Mouse (Mus musculus) MEL (cell line): ENCODE data around the gene Adprm. TPM values are rescaled to one million over a fixed set of nuclear protein-coding genes. Genes with fewer than 3 reads are reported as not detected.
A peak's percentile ranks its signal among the peaks of the same experiment; 100 is the strongest.

Source experiments
- DNase-seq: peaks from one replicate; pipeline ENCODE4 v3.0.0; 2011; ENCODE audit warnings: low read depth, low spot score
- H3K27ac ChIP-seq: 2 replicates; pipeline ENCODE4 v1.5.1; 2012; ENCODE audit warnings: low read depth, mild to moderate bottlenecking, control low read depth, low read length, moderate library complexity; ENCODE audit not compliant: control insufficient read depth
- H3K27me3 ChIP-seq, 2 experiments: fragments of 150-350 bp in 1 of 2; sonication (generic) in 1 of 2; 2 replicates each; pipeline ENCODE4 v1.6.1; 2012; ENCODE audit warnings: low read length in 2 of 2, mild to moderate bottlenecking in 2 of 2, improper control_type of control experiment in 1 of 2, moderate library complexity in 1 of 2; ENCODE audit not compliant: insufficient read depth in 2 of 2, control insufficient read depth in 1 of 2
- H3K36me3 ChIP-seq, 2 experiments: 2 replicates each; pipeline ENCODE4 v1.6.1; 2012 to 2014; ENCODE audit warnings: low read length in 2 of 2, improper control_type of control experiment in 1 of 2, inconsistent platforms in 1 of 2, mild to moderate bottlenecking in 1 of 2; ENCODE audit not compliant: insufficient read depth in 2 of 2, control insufficient read depth in 1 of 2
- H3K4me1 ChIP-seq, 2 experiments: fragments of 150-350 bp in 1 of 2; sonication (generic) in 1 of 2; 2 replicates each; pipeline ENCODE4 v1.6.1; 2012; ENCODE audit warnings: low read length in 2 of 2, improper control_type of control experiment in 1 of 2, mild to moderate bottlenecking in 1 of 2; ENCODE audit not compliant: insufficient read depth in 2 of 2, control insufficient read depth in 1 of 2
- H3K4me3 ChIP-seq, 2 experiments: fragments of 150-350 bp in 1 of 2; sonication (generic) in 1 of 2; 2 replicates each; pipeline ENCODE4 v1.5.1; 2012; ENCODE audit warnings: low read depth in 2 of 2, low read length in 2 of 2, mild to moderate bottlenecking in 2 of 2, moderate library complexity in 2 of 2, control low read depth in 1 of 2, improper control_type of control experiment in 1 of 2; ENCODE audit not compliant: control insufficient read depth in 1 of 2, insufficient read depth in 1 of 2
- H3K79me2 ChIP-seq: 2 replicates; pipeline ENCODE4 v1.6.1; 2012; ENCODE audit warnings: mild to moderate bottlenecking, low read length, moderate library complexity; ENCODE audit not compliant: control insufficient read depth, poor library complexity, insufficient read depth
- H3K9ac ChIP-seq: 2 replicates; pipeline ENCODE4 v1.6.1; 2012; ENCODE audit warnings: low read depth, mild to moderate bottlenecking, control low read depth, low read length, moderate library complexity; ENCODE audit not compliant: control insufficient read depth, poor library complexity, severe bottlenecking
- H3K9me3 ChIP-seq: fragments of 150-350 bp; sonication (generic); replicated peaks from 2 replicates; pipeline ENCODE4 v1.6.1; 2012; ENCODE audit warnings: mild to moderate bottlenecking, low read length, improper control_type of control experiment, moderate library complexity; ENCODE audit not compliant: insufficient read depth
- BHLHE40 ChIP-seq: IDR thresholded peaks from 2 replicates; pipeline ENCODE4 v1.6.1; 2012; ENCODE audit warnings: low read depth, mild to moderate bottlenecking, inconsistent platforms, low read length, improper control_type of control experiment, borderline replicate concordance
- CTCF ChIP-seq, 3 experiments: IDR thresholded peaks in 2 of 3; conservative IDR thresholded peaks in 1 of 3; 2 replicates each; pipeline ENCODE4 v1.5.1; 2011 to 2012; ENCODE audit warnings: low read length in 3 of 3, low read depth in 2 of 3, mild to moderate bottlenecking in 2 of 3, improper control_type of control experiment in 1 of 3, inconsistent platforms in 1 of 3, mixed read lengths in 1 of 3, moderate library complexity in 1 of 3; ENCODE audit not compliant: control insufficient read depth in 1 of 3, insufficient read depth in 1 of 3, poor library complexity in 1 of 3, severe bottlenecking in 1 of 3
- ETS1 ChIP-seq: IDR thresholded peaks from 2 replicates; pipeline ENCODE4 v1.6.1; 2012; ENCODE audit warnings: low read depth, mild to moderate bottlenecking, inconsistent platforms, low read length, improper control_type of control experiment, moderate library complexity
- GATA1 ChIP-seq: IDR thresholded peaks from 2 replicates; pipeline ENCODE4 v1.6.1; 2011; ENCODE audit warnings: low read depth, low read length, improper control_type of control experiment
- JUND ChIP-seq: IDR thresholded peaks from 2 replicates; pipeline ENCODE4 v1.6.1; 2011; ENCODE audit warnings: low read depth, mild to moderate bottlenecking, improper control_type of control experiment, low read length
- KAT2A ChIP-seq: conservative IDR thresholded peaks from 2 replicates; pipeline ENCODE4 v1.6.1; 2012; ENCODE audit warnings: low read depth, low read length, improper control_type of control experiment, inconsistent platforms
- MAFK ChIP-seq: IDR thresholded peaks from 2 replicates; pipeline ENCODE4 v1.6.1; 2011; ENCODE audit warnings: low read depth, mild to moderate bottlenecking, low read length, improper control_type of control experiment, borderline replicate concordance
- MAZ ChIP-seq: IDR thresholded peaks from 2 replicates; pipeline ENCODE4 v1.6.1; 2012; ENCODE audit warnings: low read depth, mild to moderate bottlenecking, inconsistent platforms, low read length, improper control_type of control experiment
- MXI1 ChIP-seq: IDR thresholded peaks from 2 replicates; pipeline ENCODE4 v1.6.1; 2011; ENCODE audit warnings: mild to moderate bottlenecking, low read depth, low read length, improper control_type of control experiment
- POLR2A ChIP-seq, 2 experiments: IDR thresholded peaks; 2 replicates each; pipeline ENCODE4 v1.6.1; 2011 to 2012; ENCODE audit warnings: low read length in 2 of 2, mild to moderate bottlenecking in 2 of 2, control low read depth in 1 of 2, improper control_type of control experiment in 1 of 2, low read depth in 1 of 2, moderate library complexity in 1 of 2; ENCODE audit not compliant: control insufficient read depth in 1 of 2, insufficient read depth in 1 of 2, poor library complexity in 1 of 2
- TAL1 ChIP-seq: IDR thresholded peaks from 2 replicates; pipeline ENCODE4 v1.6.1; 2012; ENCODE audit warnings: mild to moderate bottlenecking, inconsistent platforms, low read length, moderate library complexity, mixed read lengths
- TBP ChIP-seq: IDR thresholded peaks from 2 replicates; pipeline ENCODE4 v1.8.0; 2011; ENCODE audit warnings: low read depth, low read length, improper control_type of control experiment
- USF1 ChIP-seq: IDR thresholded peaks from 2 replicates; pipeline ENCODE4 v1.6.1; 2014; ENCODE audit warnings: low read depth, mild to moderate bottlenecking, inconsistent platforms, low read length, improper control_type of control experiment, moderate library complexity
- USF2 ChIP-seq, 2 experiments: IDR thresholded peaks; 2 replicates each; pipeline ENCODE4 v1.6.1; 2011 to 2012; ENCODE audit warnings: improper control_type of control experiment in 2 of 2, low read length in 2 of 2, borderline replicate concordance in 1 of 2, inconsistent platforms in 1 of 2, low read depth in 1 of 2, mild to moderate bottlenecking in 1 of 2; ENCODE audit not compliant: insufficient read depth in 1 of 2
- ZNF384 ChIP-seq: IDR thresholded peaks from 2 replicates; pipeline ENCODE4 v1.6.1; 2012; ENCODE audit warnings: low read depth, mild to moderate bottlenecking, inconsistent platforms, low read length, improper control_type of control experiment
- polyA plus RNA-seq, 2 experiments: library from polyadenylated mRNA; stranded (reverse) in 1 of 2; unstranded in 1 of 2; fragments of >175 nt in 1 of 2; fragments of >200 nt in 1 of 2; gene quantifications; 2 replicates each; pipeline versions ENCODE4 v1.2.1 to v1.2.4; 2012; ENCODE audit warnings: low replicate concordance in 2 of 2, low read depth in 1 of 2; ENCODE audit not compliant: insufficient read length in 2 of 2, insufficient read depth in 1 of 2, missing spikeins in 1 of 2
- total RNA-seq: library from RNA; depleted of rRNA; stranded (reverse); fragments of 300-350 nt; gene quantifications from 2 replicates; pipeline ENCODE4 v1.2.3, GENCODE M21; 2012

The Adprm gene
- total and polyA plus RNA-seq, 3 experiments = 19.7 to 531 (median 23.0) TPM

GRCm38 (mm10) chr11:67083239-67083638, 30.8 kb upstream of the Adprm start:
- H3K27me3 ChIP-seq = no peaks in the 10 kb centered on the region
- H3K4me1 ChIP-seq = peaks cover 6 to 10% of the 10 kb centered on the region in 2 experiments; a peak in 3 of 4 replicates
- H3K36me3 ChIP-seq = peaks cover 0 to 2% of the 10 kb centered on the region in 2 experiments; a peak in 1 of 4 replicates
- peak overlapping the region; percentile 2; the same call in 1 of the 2 replicates for H3K27ac ChIP-seq
- H3K9ac ChIP-seq = peak overlapping the region; percentile 34
- H3K4me3 ChIP-seq = peak overlapping the region; percentile 43 to 54
- no peaks in the 10 kb centered on the region for H3K79me2 ChIP-seq
- peak; percentile 47 for DNase-seq
- TF ChIP-seq ZNF384 = 0 out of 2 replicates have a peak, but pooled peaks have one; percentile 28
- TF ChIP-seq MAFK = no peak
- TF ChIP-seq USF2 (IDR thresholded peaks at IDR 0.05; ENCODE audit: borderline replicate concordance in 1 of 2, insufficient read depth in 1 of 2, low read depth in 1 of 2, low read length in 2 of 2) = 0 out of 4 replicates have a peak, but pooled peaks of 1 of the 2 experiments have one; percentile 35
- TF ChIP-seq USF1 = peak; percentile 80
- TF ChIP-seq BHLHE40 = peak; percentile 76; the same call in 1 of the 2 replicates
- no peaks in the 10 kb centered on the region for H3K9me3 ChIP-seq

- peak; percentile 85 for DNase-seq
- Histone ChIP-seq H3K9ac (peak overlapping the region; percentile 34), H3K4me1 (peaks cover 6 to 10% of the 10 kb centered on the region in 2 experiments; a peak in 3 of 4 replicates), H3K27ac (peak overlapping the region; percentile 2; the same call in 1 of the 2 replicates), H3K36me3 (peaks cover 0 to 2% of the 10 kb centered on the region in 2 experiments; a peak in 1 of 4 replicates), H3K27me3 (no peaks in the 10 kb centered on the region), H3K79me2 (no peaks in the 10 kb centered on the region), H3K4me3 (peak overlapping the region; percentile 43 to 54), H3K9me3 (no peaks in the 10 kb centered on the region)
- TF ChIP-seq TBP (0 out of 2 replicates have a peak, but pooled peaks have one; percentile 22), KAT2A (no peak), MXI1 (0 out of 2 replicates have a peak, but pooled peaks have one; percentile 38), POLR2A (IDR thresholded peaks at IDR 0.05; ENCODE audit: control insufficient read depth in 1 of 2, insufficient read depth in 1 of 2, low read depth in 1 of 2, low read length in 2 of 2, poor library complexity in 1 of 2) (peak in 1 of 2 experiments; percentile 24; a peak in 2 of 4 replicates), ETS1 (0 out of 2 replicates have a peak, but pooled peaks have one; percentile 16), USF2 (IDR thresholded peaks at IDR 0.05; ENCODE audit: borderline replicate concordance in 1 of 2, insufficient read depth in 1 of 2, low read depth in 1 of 2, low read length in 2 of 2) (no peak), CTCF (IDR thresholded peaks at IDR 0.05 in 2 of 3, conservative IDR thresholded peaks at IDR 0.05 in 1 of 3; ENCODE audit: control insufficient read depth in 1 of 3, insufficient read depth in 1 of 3, low read depth in 2 of 3, low read length in 3 of 3, poor library complexity in 1 of 3, severe bottlenecking in 1 of 3) (no peak; a peak in 1 of 6 replicates), JUND (no peak)
These were observed 30.4 kb upstream of the Adprm start for GRCm38 (mm10) chr11:67082793-67083192.

DNA sequence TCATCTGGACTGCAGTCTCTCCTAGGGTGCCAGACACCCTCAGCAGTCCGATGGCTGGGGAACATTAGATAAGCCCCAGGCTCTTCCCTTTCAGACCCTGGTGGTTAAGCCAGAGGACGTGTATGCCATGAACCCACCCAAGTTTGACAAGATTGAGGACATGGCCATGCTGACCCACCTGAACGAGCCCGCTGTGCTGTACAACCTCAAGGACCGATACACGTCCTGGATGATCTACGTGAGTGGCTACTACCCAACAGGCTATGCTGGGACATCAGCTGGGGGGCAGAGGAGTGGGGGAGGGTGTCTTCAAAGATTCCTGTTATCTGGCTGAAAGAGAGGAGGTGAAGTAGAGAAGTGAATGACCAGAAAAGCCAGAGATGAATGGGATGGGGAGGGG, 29.8 kb upstream of the Adprm start:
- H3K27ac ChIP-seq = no peak overlapping the region
- no peaks in the 10 kb centered on the region for H3K9me3 ChIP-seq
- H3K27me3 ChIP-seq = no peaks in the 10 kb centered on the region
- H3K9ac ChIP-seq = no peak overlapping the region
- H3K4me1 ChIP-seq = peaks cover 6 to 10% of the 10 kb centered on the region in 2 experiments; a peak in 3 of 4 replicates
- H3K4me3 ChIP-seq = peak overlapping the region; percentile 24 to 26
- DNase-seq = peak; percentile 54
- TF ChIP-seq TAL1 (peak; percentile 46; the same call in 1 of the 2 replicates), USF2 (IDR thresholded peaks at IDR 0.05; ENCODE audit: borderline replicate concordance in 1 of 2, insufficient read depth in 1 of 2, low read depth in 1 of 2, low read length in 2 of 2) (no peak), MAZ (0 out of 2 replicates have a peak, but pooled peaks have one; percentile 34), TBP (0 out of 2 replicates have a peak, but pooled peaks have one; percentile 17), GATA1 (0 out of 2 replicates have a peak, but pooled peaks have one; percentile 13)
- H3K79me2 ChIP-seq = no peaks in the 10 kb centered on the region
- H3K36me3 ChIP-seq = peaks cover 0 to 2% of the 10 kb centered on the region in 2 experiments; a peak in 1 of 4 replicates
